Mouse (Mus musculus): ENCODE data around the gene Cnnm3.
A peak's percentile ranks its signal among the peaks of the same experiment; 100 is the strongest.

Cnnm3 gene

GRCm38 (mm10) chr1:36497312-36497711 lies 14.4 kb upstream of the Cnnm3 start:
- no peak for DNase-seq (ENCODE audit: extremely low read depth, low read depth)

- peak; percentile 23 for DNase-seq (ENCODE audit: extremely low read depth, low read depth)
Observed at GRCm38 (mm10) chr1:36501261-36501660, 10.4 kb upstream of the Cnnm3 start.

DNA sequence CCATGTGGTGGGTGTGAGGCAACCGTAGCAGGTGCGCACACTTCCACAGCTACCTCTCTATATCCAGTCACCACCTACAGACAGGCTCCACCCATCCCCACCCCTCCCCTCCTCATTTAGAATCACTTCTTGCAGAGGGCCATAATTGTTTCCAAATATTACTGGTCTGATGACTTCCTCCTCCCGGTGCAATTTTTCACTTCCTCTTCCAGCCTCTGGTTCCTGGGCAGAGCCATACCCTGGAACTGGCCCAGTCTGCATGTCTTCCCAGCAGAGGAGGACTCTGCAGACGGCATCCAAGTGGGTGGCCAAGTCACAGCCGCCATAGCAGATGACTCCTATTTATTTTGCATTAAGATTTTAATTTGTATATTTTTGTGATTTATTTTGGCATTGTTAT lies 3.4 kb upstream of the Cnnm3 start:
- no peak for DNase-seq (ENCODE audit: extremely low read depth, low read depth)

DNA sequence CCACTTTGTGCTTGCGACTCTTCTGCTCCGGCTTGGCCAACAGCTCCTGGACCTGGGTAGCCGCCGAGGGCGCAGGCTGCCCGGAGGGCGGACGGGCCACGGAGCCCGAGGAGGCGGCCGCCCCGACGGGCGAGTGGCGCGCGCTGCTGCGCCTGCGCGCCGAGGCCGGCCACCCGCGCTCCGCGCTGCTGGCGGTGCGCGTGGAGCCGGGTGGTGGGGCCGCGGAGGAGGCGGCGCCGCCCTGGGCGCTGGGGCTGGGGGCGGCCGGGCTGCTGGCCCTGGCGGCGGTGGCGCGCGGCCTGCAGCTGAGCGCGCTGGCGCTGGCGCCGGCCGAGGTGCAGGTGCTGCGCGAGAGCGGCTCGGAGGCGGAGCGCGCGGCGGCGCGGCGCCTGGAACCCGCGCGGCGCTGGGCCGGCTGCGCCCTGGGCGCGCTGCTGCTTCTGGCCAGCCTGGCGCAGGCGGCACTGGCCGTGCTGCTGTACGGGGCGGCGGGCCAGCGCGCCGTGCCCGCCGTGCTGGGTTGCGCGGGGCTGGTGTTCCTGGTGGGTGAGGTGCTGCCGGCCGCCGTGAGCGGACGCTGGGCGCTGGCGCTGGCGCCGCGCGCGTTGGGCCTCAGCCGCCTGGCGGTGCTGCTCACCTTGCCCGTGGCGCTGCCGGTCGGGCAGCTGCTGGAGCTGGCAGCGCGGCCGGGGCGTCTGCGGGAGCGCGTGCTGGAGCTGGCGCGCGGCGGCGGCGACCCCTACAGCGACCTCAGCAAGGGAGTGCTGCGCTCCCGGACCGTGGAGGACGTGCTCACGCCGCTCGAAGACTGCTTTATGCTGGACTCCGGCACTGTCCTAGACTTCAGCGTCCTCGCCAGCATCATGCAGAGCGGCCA lies 660 bp downstream of the Cnnm3 start:
- DNase-seq (ENCODE audit: extremely low read depth, low read depth) = peak; percentile 2

DNA sequence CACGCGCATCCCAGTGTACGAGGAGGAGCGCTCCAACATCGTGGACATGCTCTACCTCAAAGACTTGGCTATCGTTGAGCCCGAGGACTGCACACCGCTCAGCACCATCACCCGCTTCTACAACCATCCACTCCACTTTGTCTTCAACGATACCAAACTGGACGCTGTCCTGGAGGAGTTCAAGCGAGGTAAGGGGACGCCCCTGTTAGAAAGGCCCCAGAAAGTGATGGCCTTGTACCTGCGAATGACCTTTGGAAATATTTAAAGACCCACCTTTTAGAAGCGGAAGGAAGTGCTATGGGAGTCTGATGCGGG lies 1.3 kb downstream of the Cnnm3 start:
- peak; percentile 25 for DNase-seq (ENCODE audit: extremely low read depth, low read depth)

DNA sequence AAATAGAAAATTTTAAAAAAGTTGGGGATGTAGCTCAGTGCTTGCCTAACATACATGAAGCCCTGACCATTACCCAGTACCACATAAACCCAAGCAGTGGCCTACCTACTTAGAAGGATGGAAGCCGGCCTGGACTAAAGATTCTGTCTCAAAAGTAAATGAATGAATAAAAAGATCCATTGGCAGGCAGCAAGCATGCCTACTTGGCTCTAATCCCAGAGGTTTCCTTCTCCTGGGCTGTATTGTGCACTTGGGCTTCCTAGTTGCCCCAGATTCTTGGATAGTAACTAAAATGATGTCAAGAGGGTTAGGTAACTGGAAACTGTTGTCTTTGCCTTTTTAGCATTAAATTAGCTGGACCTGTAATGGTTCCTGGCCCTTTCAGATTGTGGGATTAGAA lies 1.6 kb downstream of the Cnnm3 start:
- no peak for DNase-seq (ENCODE audit: extremely low read depth, low read depth)

- DNase-seq (ENCODE audit: extremely low read depth, low read depth) = peak; percentile 45
Observed at GRCm38 (mm10) chr1:36513718-36514117, 2.1 kb downstream of the Cnnm3 start.

DNA sequence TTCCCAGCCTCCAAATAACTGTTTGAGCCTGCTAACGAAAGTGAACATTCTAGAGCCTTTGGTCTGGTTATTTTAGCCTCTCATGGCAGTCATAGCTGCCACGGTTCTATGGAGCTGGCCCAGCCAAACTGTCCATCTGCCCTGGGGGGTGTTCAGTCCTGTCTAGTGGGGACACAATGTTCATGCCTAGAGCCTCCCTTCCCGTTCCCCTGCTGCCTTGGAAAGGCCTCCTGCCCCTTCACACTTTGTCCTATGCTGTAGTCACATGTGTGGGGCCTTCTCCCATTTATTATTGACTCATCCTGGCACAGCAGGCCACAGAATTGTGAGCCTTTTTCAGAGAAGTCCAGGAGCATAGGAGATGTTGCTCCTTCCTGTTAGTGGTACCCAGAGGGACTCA lies 6.6 kb downstream of the Cnnm3 start:
- DNase-seq (ENCODE audit: extremely low read depth, low read depth) = no peak

- DNase-seq (ENCODE audit: extremely low read depth, low read depth) = no peak
Observed at GRCm38 (mm10) chr1:36519626-36520025, 8.0 kb downstream of the Cnnm3 start.

- no peak for DNase-seq (ENCODE audit: extremely low read depth, low read depth)
Observed at GRCm38 (mm10) chr1:36522210-36522609, 10.5 kb downstream of the Cnnm3 start.

- DNase-seq (ENCODE audit: extremely low read depth, low read depth) = no peak
Observed at GRCm38 (mm10) chr1:36523332-36524013, 11.8 kb downstream of the Cnnm3 start.

- no peak for DNase-seq (ENCODE audit: extremely low read depth, low read depth)
Observed at GRCm38 (mm10) chr1:36524058-36524457, 12.4 kb downstream of the Cnnm3 start.

DNA sequence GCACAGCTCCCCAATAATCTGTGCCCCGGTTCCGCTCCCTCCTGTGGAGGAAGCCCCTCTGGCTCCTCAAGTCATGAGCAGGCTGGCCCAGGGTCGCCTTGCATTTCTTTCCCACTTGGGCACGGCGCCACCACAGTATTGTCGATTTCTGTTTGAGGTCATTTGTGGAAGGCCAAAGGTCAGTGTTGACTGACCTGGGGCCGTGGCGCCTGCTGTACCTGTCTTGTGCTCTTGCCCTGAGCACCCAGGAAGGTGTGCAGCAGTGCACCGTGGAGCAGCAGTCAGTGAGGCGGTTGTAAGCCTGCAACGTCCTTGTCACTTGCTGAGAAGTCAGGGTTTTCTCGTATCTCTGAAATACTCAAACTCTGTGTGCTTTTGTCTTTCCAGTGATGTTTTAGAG lies 14.1 kb downstream of the Cnnm3 start:
- DNase-seq (ENCODE audit: extremely low read depth, low read depth) = no peak

GRCm38 (mm10) chr1:36526903-36527302 lies 15.2 kb downstream of the Cnnm3 start:
- DNase-seq (ENCODE audit: extremely low read depth, low read depth) = no peak

DNA sequence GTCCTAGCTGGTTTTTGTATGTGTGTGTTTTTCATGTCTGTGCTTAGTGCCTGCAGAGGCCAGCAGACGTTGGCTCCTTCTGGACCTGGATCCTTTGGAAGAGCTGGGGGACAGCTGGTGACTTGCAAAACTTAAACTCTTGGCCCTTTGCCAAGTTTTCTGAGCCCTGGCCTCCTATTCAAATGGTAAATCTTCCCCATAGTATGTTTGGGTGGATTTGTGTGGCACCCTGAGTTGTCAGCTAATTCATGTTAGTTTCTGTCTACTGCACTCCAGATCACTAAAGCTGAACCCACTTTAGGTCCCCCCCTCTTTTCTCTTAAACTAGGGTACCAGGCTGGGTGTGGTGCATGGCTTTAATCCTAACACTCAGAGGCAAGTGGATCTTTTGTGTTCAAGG lies 16.7 kb downstream of the Cnnm3 start:
- no peak for DNase-seq (ENCODE audit: extremely low read depth, low read depth)

GRCm38 (mm10) chr1:36529274-36529673 lies 17.6 kb downstream of the Cnnm3 start:
- no peak for DNase-seq (ENCODE audit: extremely low read depth, low read depth)

DNA sequence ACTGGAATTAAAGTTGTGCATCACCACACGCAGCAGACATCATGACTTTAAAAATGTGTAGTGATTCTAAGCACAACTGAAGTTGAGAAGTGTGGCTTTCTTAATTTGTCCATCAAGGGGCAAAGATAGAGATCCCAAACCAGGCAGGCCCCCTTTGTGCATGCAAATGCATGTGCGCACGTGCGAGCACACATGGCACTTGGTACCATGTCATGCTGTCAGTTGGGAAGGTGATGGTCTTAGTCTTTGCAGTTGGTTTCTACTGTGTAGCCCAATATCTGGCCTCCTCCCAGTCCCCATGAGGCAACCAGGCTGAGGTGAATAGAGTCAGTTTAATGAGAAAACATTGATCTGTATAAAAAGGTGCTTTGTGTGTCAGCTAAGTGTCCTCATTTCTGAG lies 18.2 kb downstream of the Cnnm3 start:
- DNase-seq (ENCODE audit: extremely low read depth, low read depth) = no peak

GRCm38 (mm10) chr1:36530485-36530884 lies 18.8 kb downstream of the Cnnm3 start:
- no peak for DNase-seq (ENCODE audit: extremely low read depth, low read depth)

- DNase-seq (ENCODE audit: extremely low read depth, low read depth) = no peak
Observed at GRCm38 (mm10) chr1:36530962-36531361, 19.3 kb downstream of the Cnnm3 start.

DNA sequence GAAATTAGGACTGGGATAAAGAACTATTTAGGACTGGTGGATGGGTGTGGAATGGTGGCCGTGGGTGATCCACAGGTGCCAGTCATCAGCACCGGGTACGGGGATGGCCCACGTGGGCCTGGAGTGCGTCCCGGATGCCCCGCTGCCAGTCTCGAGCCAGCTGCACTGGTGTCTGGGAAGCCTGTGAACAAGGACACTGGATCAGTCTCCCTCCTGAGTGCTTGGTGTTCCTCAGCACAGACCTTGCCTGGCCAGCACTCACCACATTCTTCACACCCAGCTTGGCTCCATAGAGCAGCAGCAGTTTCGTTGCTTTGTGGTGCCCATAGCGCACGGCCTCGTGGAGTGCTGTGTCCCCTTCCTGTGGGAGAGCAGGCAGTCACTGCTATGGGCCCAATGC lies 19.8 kb downstream of the Cnnm3 start:
- no peak for DNase-seq (ENCODE audit: extremely low read depth, low read depth)

GRCm38 (mm10) chr1:36533546-36533945 lies 21.9 kb downstream of the Cnnm3 start:
- DNase-seq (ENCODE audit: extremely low read depth, low read depth) = no peak

GRCm38 (mm10) chr1:36534595-36535058 lies 23.0 kb downstream of the Cnnm3 start:
- DNase-seq (ENCODE audit: extremely low read depth, low read depth) = no peak
